ENCODE assay signal across 10 mouse cellular contexts in genomic region chr9:63970836-63971235, GRCm38 (mm10). TPM values are rescaled to one million over a fixed set of nuclear protein-coding genes. Genes with fewer than 3 reads are reported as not detected.
DNase-seq lines count a peak whose midpoint lies in the region; ATAC-seq and TF ChIP-seq lines count a peak whose summit lies in the region.
"Had no signal": no experiment of that assay in that cellular context is flagged by ENCODE, and none has a peak within 500 bp of the region (broad histone marks: within the 10 kb centered on the region; RNA-seq: fewer than 3 reads in every experiment).

No protein-coding gene starts in this region.

- H3K4me1 ChIP-seq in forebrain, embryonic 13.5 days: peaks cover 70% of the 10 kb centered on the region
- peaks cover 2% of the 10 kb centered on the region; the same call in 1 of the 2 replicates for H3K4me1 ChIP-seq in forebrain, postnatal 0 days (ENCODE audit: insufficient read depth)
- peaks cover 71% of the 10 kb centered on the region for H3K4me1 ChIP-seq in kidney, postnatal 0 days (replicated peaks; ENCODE audit: insufficient read depth, low read length)
- peaks cover 84% of the 10 kb centered on the region for H3K4me1 ChIP-seq in embryonic facial prominence, embryonic 10.5 days
- H3K4me1 ChIP-seq in liver, embryonic 13.5 days (replicated peaks): peaks cover 75% of the 10 kb centered on the region

- no peaks in the 10 kb centered on the region for H3K36me3 ChIP-seq in forebrain, embryonic 13.5 days (ENCODE audit: poor library complexity, severe bottlenecking)
- no peaks in the 10 kb centered on the region for H3K36me3 ChIP-seq in forebrain, postnatal 0 days (ENCODE audit: insufficient read depth)
- H3K36me3 ChIP-seq in kidney, postnatal 0 days (ENCODE audit: insufficient read depth, low read length): no peaks in the 10 kb centered on the region
- H3K36me3 ChIP-seq in embryonic facial prominence, embryonic 10.5 days (replicated peaks): peaks cover 40% of the 10 kb centered on the region
- H3K36me3 ChIP-seq in liver, embryonic 13.5 days: no peaks in the 10 kb centered on the region

- H3K27ac ChIP-seq in forebrain, embryonic 13.5 days: 0 out of 2 replicates have a peak overlapping the region, but pooled peaks have one; percentile 4
- no peak overlapping the region for H3K27ac ChIP-seq in forebrain, postnatal 0 days (ENCODE audit: low read depth, low read length)
- H3K27ac ChIP-seq in kidney, postnatal 0 days: peak overlapping the region; percentile 84
- H3K27ac ChIP-seq in embryonic facial prominence, embryonic 10.5 days (replicated peaks): peak overlapping the region; percentile 52; the same call in 1 of the 2 replicates
- peak overlapping the region; percentile 47; the same call in 1 of the 2 replicates for H3K27ac ChIP-seq in liver, embryonic 13.5 days

- no peak overlapping the region for H3K4me3 ChIP-seq in forebrain, embryonic 13.5 days
- no peak overlapping the region for H3K4me3 ChIP-seq in forebrain, postnatal 0 days (ENCODE audit: low read depth, low read length)
- no peak overlapping the region for H3K4me3 ChIP-seq in kidney, postnatal 0 days (replicated peaks; ENCODE audit: low read depth, low read length)
- H3K4me3 ChIP-seq in embryonic facial prominence, embryonic 10.5 days: no peak overlapping the region
- H3K4me3 ChIP-seq in liver, embryonic 13.5 days (replicated peaks): no peak overlapping the region

- DNase-seq in forebrain, postnatal 0 days: no peak
- no peak for DNase-seq in kidney, postnatal 0 days (ENCODE audit: low spot score)
- no peak for DNase-seq in kidney, postnatal 14 days
- no peak for DNase-seq in embryonic facial prominence, embryonic 10.5 days (ENCODE audit: low spot score)
- DNase-seq in liver, embryonic 13.5 days: no peak
- DNase-seq in cerebellum, postnatal 14 days: no peak
- no peak for DNase-seq in urinary bladder, adult 18-20 months (ENCODE audit: low spot score in 2 of 2)
- DNase-seq: cerebellum, postnatal 36 days; gastrocnemius, postnatal 10 days had no signal

- H3K4me2 ChIP-seq in forebrain, embryonic 13.5 days: no peak overlapping the region
- no peak overlapping the region for H3K4me2 ChIP-seq in forebrain, postnatal 0 days (ENCODE audit: low read depth)
- no peak overlapping the region for H3K4me2 ChIP-seq in kidney, postnatal 0 days (ENCODE audit: low read length)
- H3K4me2 ChIP-seq in liver, embryonic 13.5 days: no peak overlapping the region

- no peak for ATAC-seq in forebrain, embryonic 13.5 days
- no peak for ATAC-seq in forebrain, postnatal 0 days
- ATAC-seq in kidney, postnatal 0 days (replicated peaks; ENCODE audit: low FRiP score, low read depth): no peak
- no peak for ATAC-seq in liver, embryonic 13.5 days (ENCODE audit: low read depth)

- WGBS in forebrain, embryonic 13.5 days: 74% methylated on average over 6 of the region's 6 CpGs
- 81% methylated on average over 6 of the region's 6 CpGs for WGBS in forebrain, postnatal 0 days
- WGBS in kidney, postnatal 0 days: 68% methylated on average over 6 of the region's 6 CpGs
- 88% methylated on average over 6 of the region's 6 CpGs for WGBS in embryonic facial prominence, embryonic 10.5 days
- 36% methylated on average over 6 of the region's 6 CpGs for WGBS in liver, embryonic 13.5 days (ENCODE audit: insufficient replicate concordance)

- TF ChIP-seq CTCF in forebrain, postnatal 0 days (IDR thresholded peaks at IDR 0.05; ENCODE audit: low read depth): no peak
- TF ChIP-seq CTCF in kidney, postnatal 0 days (IDR thresholded peaks at IDR 0.05; ENCODE audit: low read depth): no peak

- no peak overlapping the region for H3K9ac ChIP-seq in forebrain, embryonic 13.5 days
- H3K9ac ChIP-seq in forebrain, postnatal 0 days: no peak overlapping the region
- H3K9ac ChIP-seq in kidney, postnatal 0 days (ENCODE audit: low read depth, low read length): no peak overlapping the region
- H3K9ac ChIP-seq in liver, embryonic 13.5 days: no peak overlapping the region

- no peaks in the 10 kb centered on the region for H3K27me3 ChIP-seq in forebrain, embryonic 13.5 days
- no peaks in the 10 kb centered on the region for H3K27me3 ChIP-seq in forebrain, postnatal 0 days (ENCODE audit: insufficient read depth, low read length)
- no peaks in the 10 kb centered on the region for H3K27me3 ChIP-seq in kidney, postnatal 0 days (ENCODE audit: insufficient read depth, low read length)
- no peaks in the 10 kb centered on the region for H3K27me3 ChIP-seq in embryonic facial prominence, embryonic 10.5 days (replicated peaks; ENCODE audit: low read depth, poor library complexity, severe bottlenecking)
- 0 out of 2 replicates have a peak, but pooled peaks cover 4% of the 10 kb centered on the region for H3K27me3 ChIP-seq in liver, embryonic 13.5 days

- H3K9me3 ChIP-seq in forebrain, embryonic 13.5 days (replicated peaks): no peaks in the 10 kb centered on the region
- no peaks in the 10 kb centered on the region for H3K9me3 ChIP-seq in forebrain, postnatal 0 days (ENCODE audit: low read length)
- no peaks in the 10 kb centered on the region for H3K9me3 ChIP-seq in kidney, postnatal 0 days (replicated peaks; ENCODE audit: low read length)
- no peaks in the 10 kb centered on the region for H3K9me3 ChIP-seq in embryonic facial prominence, embryonic 10.5 days
- H3K9me3 ChIP-seq in liver, embryonic 13.5 days (replicated peaks): no peaks in the 10 kb centered on the region

RNA-seq across cellular contexts. Expression of gene Smad6, which starts 51.0 kb away (rescaled TPM):
- polyA plus RNA-seq in forebrain, embryonic 13.5 days (2015; fragmentation: Nextera tagmentation; extraction: Ambion mirVana): 1.6 and 1.7 TPM in 2 replicates
- total RNA-seq in forebrain, postnatal 0 days (2014; rRNA removed): 4.5 and 7.5 TPM in 2 replicates
- polyA plus RNA-seq in forebrain, postnatal 0 days (2015; fragmentation: Nextera tagmentation; extraction: Ambion mirVana): 1.4 and 1.5 TPM in 2 replicates
- polyA plus RNA-seq in kidney, postnatal 0 days (2015; fragmentation: Nextera tagmentation; extraction: Ambion mirVana): 7.2 and 10.6 TPM in 2 replicates
- 7.2 and 7.3 TPM in 2 replicates for polyA plus RNA-seq in embryonic facial prominence, embryonic 10.5 days (2016; fragmentation: Nextera tagmentation; extraction: Ambion mirVana)
- polyA plus RNA-seq in liver, embryonic 13.5 days (2015; fragmentation: Nextera tagmentation; extraction: Ambion mirVana): 2.5 and 2.8 TPM in 2 replicates
